Mouse (Mus musculus) embryonic fibroblast, embryonic 13.5 days (primary cell): ENCODE measurements around the gene Cldn2.

ENCODE experiments used
- CTCF ChIP-seq: IDR thresholded peaks from 2 replicates; pipeline ENCODE4 v1.5.1; 2011; ENCODE audit warnings: mild to moderate bottlenecking, control low read depth, low read length, moderate library complexity, borderline replicate concordance; ENCODE audit not compliant: insufficient read depth
- POLR2A ChIP-seq: IDR thresholded peaks from 2 replicates; pipeline ENCODE4 v1.6.1; 2011; ENCODE audit warnings: low read depth, mild to moderate bottlenecking, control low read depth, low read length, moderate library complexity

DNA sequence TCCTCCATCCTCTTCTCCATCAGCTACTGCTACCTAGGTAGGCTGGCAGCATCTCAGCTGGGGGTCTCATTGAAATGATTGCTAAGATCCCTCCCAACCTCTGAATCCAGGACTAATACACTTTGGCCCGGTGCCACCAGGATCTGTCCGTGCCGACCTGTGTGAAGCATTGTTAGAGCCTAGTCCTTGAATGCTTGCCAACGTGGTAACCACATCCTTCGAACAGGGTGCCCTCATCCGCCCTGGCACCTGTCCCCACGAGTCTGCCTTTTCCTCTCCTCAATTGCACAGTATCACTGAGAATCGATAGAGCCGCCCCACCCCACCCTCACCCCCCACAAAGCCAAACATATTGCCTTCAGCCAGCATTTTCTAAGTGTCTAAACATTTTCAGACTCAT, 2.8 kb upstream of the Cldn2 start:
- TF ChIP-seq CTCF (no peak), POLR2A (no peak)
